Mouse (Mus musculus): ENCODE measurements at regions not wholly inside any gene's neighbourhood (a gene's known extent, or its start where the extent isn't known, plus 50 kb on each side); places are given as distances from the start of the nearest gene placed in this dataset.

- Histone ChIP-seq H3K4me3 (no peak overlapping the region), H3K27me3 (ENCODE audit: insufficient read depth, poor library complexity, severe bottlenecking) (no peaks in the 10 kb centered on the region), H3K9me3 (no peaks in the 10 kb centered on the region), H3K36me3 (no peaks in the 10 kb centered on the region), H3K27ac (no peak overlapping the region), H3K4me1 (replicated peaks) (peaks cover 7% of the 10 kb centered on the region)
- WGBS = 90% methylated on average over 7 of the region's 7 CpGs
- no peak for DNase-seq (ENCODE audit: low spot score)
These were observed 228.2 kb upstream of the Robo2 start for GRCm38 (mm10) chr16:74639805-74640204.

GRCm38 (mm10) chr16:74637638-74638037 lies 226.0 kb upstream of the Robo2 start:
- no peaks in the 10 kb centered on the region for H3K4me1 ChIP-seq (replicated peaks)
- H3K36me3 ChIP-seq = no peaks in the 10 kb centered on the region
- no peaks in the 10 kb centered on the region for H3K9me3 ChIP-seq
- H3K27me3 ChIP-seq (ENCODE audit: insufficient read depth, poor library complexity, severe bottlenecking) = no peaks in the 10 kb centered on the region
- no peak overlapping the region for H3K27ac ChIP-seq
- H3K4me3 ChIP-seq = no peak overlapping the region
- DNase-seq (ENCODE audit: low spot score) = no peak
- 56% methylated on average over 5 of the region's 5 CpGs for WGBS

- 84% methylated on average over 2 of the region's 2 CpGs for WGBS
- no peak for DNase-seq (ENCODE audit: low spot score)
- Histone ChIP-seq H3K36me3 (no peaks in the 10 kb centered on the region), H3K4me1 (replicated peaks) (no peaks in the 10 kb centered on the region), H3K27me3 (ENCODE audit: insufficient read depth, poor library complexity, severe bottlenecking) (no peaks in the 10 kb centered on the region), H3K27ac (no peak overlapping the region), H3K4me3 (no peak overlapping the region), H3K9me3 (no peaks in the 10 kb centered on the region)
These were observed 214.2 kb upstream of the Robo2 start for GRCm38 (mm10) chr16:74625783-74626182.

GRCm38 (mm10) chr16:74612072-74612471 lies 200.4 kb upstream of the Robo2 start:
- Histone ChIP-seq H3K4me1 (replicated peaks) (no peaks in the 10 kb centered on the region), H3K9me3 (no peaks in the 10 kb centered on the region), H3K36me3 (no peaks in the 10 kb centered on the region), H3K27me3 (ENCODE audit: insufficient read depth, poor library complexity, severe bottlenecking) (no peaks in the 10 kb centered on the region), H3K27ac (no peak overlapping the region), H3K4me3 (no peak overlapping the region)
- 59% methylated on average over 4 of the region's 4 CpGs for WGBS
- DNase-seq (ENCODE audit: low spot score) = no peak

- no peak overlapping the region for H3K27ac ChIP-seq
- H3K36me3 ChIP-seq = no peaks in the 10 kb centered on the region
- no peaks in the 10 kb centered on the region for H3K9me3 ChIP-seq
- no peak for DNase-seq (ENCODE audit: low spot score)
- whole genome bisulfite sequencing = 83% methylated on average over 4 of the region's 4 CpGs
- H3K4me1 ChIP-seq (replicated peaks) = no peaks in the 10 kb centered on the region
- H3K4me3 ChIP-seq = no peak overlapping the region
- no peaks in the 10 kb centered on the region for H3K27me3 ChIP-seq (ENCODE audit: insufficient read depth, poor library complexity, severe bottlenecking)
These were observed 197.9 kb upstream of the Robo2 start for GRCm38 (mm10) chr16:74609564-74609963.

- H3K4me1 ChIP-seq (replicated peaks) = no peaks in the 10 kb centered on the region
- 94% methylated on average over 1 of the region's 1 CpGs for WGBS
- no peak overlapping the region for H3K4me3 ChIP-seq
- H3K9me3 ChIP-seq = no peaks in the 10 kb centered on the region
- no peaks in the 10 kb centered on the region for H3K36me3 ChIP-seq
- H3K27ac ChIP-seq = no peak overlapping the region
- H3K27me3 ChIP-seq (ENCODE audit: insufficient read depth, poor library complexity, severe bottlenecking) = no peaks in the 10 kb centered on the region
- no peak for DNase-seq (ENCODE audit: low spot score)
These were observed 186.7 kb upstream of the Robo2 start for GRCm38 (mm10) chr16:74598361-74598760.

GRCm38 (mm10) chr16:74597735-74598340 lies 186.2 kb upstream of the Robo2 start:
- H3K36me3 ChIP-seq = no peaks in the 10 kb centered on the region
- no peaks in the 10 kb centered on the region for H3K9me3 ChIP-seq
- WGBS = 74% methylated on average over 4 of the region's 4 CpGs
- no peak overlapping the region for H3K27ac ChIP-seq
- H3K27me3 ChIP-seq (ENCODE audit: insufficient read depth, poor library complexity, severe bottlenecking) = no peaks in the 10 kb centered on the region
- DNase-seq (ENCODE audit: low spot score) = no peak
- no peak overlapping the region for H3K4me3 ChIP-seq
- H3K4me1 ChIP-seq (replicated peaks) = no peaks in the 10 kb centered on the region

- H3K4me3 ChIP-seq = no peak overlapping the region
- no peaks in the 10 kb centered on the region for H3K4me1 ChIP-seq (replicated peaks)
- no peak for DNase-seq (ENCODE audit: low spot score)
- WGBS = 81% methylated on average over 4 of the region's 4 CpGs
- no peaks in the 10 kb centered on the region for H3K36me3 ChIP-seq
- H3K9me3 ChIP-seq = no peaks in the 10 kb centered on the region
- H3K27ac ChIP-seq = no peak overlapping the region
- no peaks in the 10 kb centered on the region for H3K27me3 ChIP-seq (ENCODE audit: insufficient read depth, poor library complexity, severe bottlenecking)
These were observed 180.3 kb upstream of the Robo2 start for GRCm38 (mm10) chr16:74591896-74592295.

- no peaks in the 10 kb centered on the region for H3K4me1 ChIP-seq (replicated peaks)
- no peak for DNase-seq (ENCODE audit: low spot score)
- H3K9me3 ChIP-seq = no peaks in the 10 kb centered on the region
- H3K27ac ChIP-seq = no peak overlapping the region
- H3K36me3 ChIP-seq = no peaks in the 10 kb centered on the region
- WGBS = 90% methylated on average over 4 of the region's 4 CpGs
- H3K27me3 ChIP-seq (ENCODE audit: insufficient read depth, poor library complexity, severe bottlenecking) = no peaks in the 10 kb centered on the region
- H3K4me3 ChIP-seq = no peak overlapping the region
These were observed 171.2 kb upstream of the Robo2 start for GRCm38 (mm10) chr16:74582645-74583423.

GRCm38 (mm10) chr16:74548374-74548773 lies 136.7 kb upstream of the Robo2 start:
- no peak for DNase-seq (ENCODE audit: low spot score)
- Histone ChIP-seq H3K4me1 (replicated peaks) (no peaks in the 10 kb centered on the region), H3K27ac (no peak overlapping the region), H3K9me3 (no peaks in the 10 kb centered on the region), H3K4me3 (no peak overlapping the region), H3K36me3 (no peaks in the 10 kb centered on the region), H3K27me3 (ENCODE audit: insufficient read depth, poor library complexity, severe bottlenecking) (no peaks in the 10 kb centered on the region)
- WGBS = 87% methylated on average over 5 of the region's 5 CpGs

GRCm38 (mm10) chr16:74530531-74530930 lies 118.9 kb upstream of the Robo2 start:
- Histone ChIP-seq H3K36me3 (no peaks in the 10 kb centered on the region), H3K4me3 (no peak overlapping the region), H3K9me3 (no peaks in the 10 kb centered on the region), H3K27me3 (ENCODE audit: insufficient read depth, poor library complexity, severe bottlenecking) (no peaks in the 10 kb centered on the region), H3K27ac (no peak overlapping the region), H3K4me1 (replicated peaks) (no peaks in the 10 kb centered on the region)
- no peak for DNase-seq (ENCODE audit: low spot score)
- WGBS = 71% methylated on average over 2 of the region's 2 CpGs

GRCm38 (mm10) chr16:74528245-74528644 lies 116.6 kb upstream of the Robo2 start:
- Histone ChIP-seq H3K4me3 (no peak overlapping the region), H3K4me1 (replicated peaks) (no peaks in the 10 kb centered on the region), H3K27ac (no peak overlapping the region), H3K27me3 (ENCODE audit: insufficient read depth, poor library complexity, severe bottlenecking) (no peaks in the 10 kb centered on the region), H3K36me3 (no peaks in the 10 kb centered on the region), H3K9me3 (no peaks in the 10 kb centered on the region)
- WGBS = 45% methylated on average over 3 of the region's 3 CpGs
- no peak for DNase-seq (ENCODE audit: low spot score)

GRCm38 (mm10) chr16:74526521-74526920 lies 114.9 kb upstream of the Robo2 start:
- H3K9me3 ChIP-seq = no peaks in the 10 kb centered on the region
- no peaks in the 10 kb centered on the region for H3K27me3 ChIP-seq (ENCODE audit: insufficient read depth, poor library complexity, severe bottlenecking)
- H3K4me1 ChIP-seq (replicated peaks) = no peaks in the 10 kb centered on the region
- H3K4me3 ChIP-seq = no peak overlapping the region
- H3K36me3 ChIP-seq = no peaks in the 10 kb centered on the region
- WGBS = 68% methylated on average over 1 of the region's 1 CpGs
- no peak overlapping the region for H3K27ac ChIP-seq
- no peak for DNase-seq (ENCODE audit: low spot score)

Measured in hindbrain, embryonic 10.5 days (tissue).